Mouse (Mus musculus): ENCODE data around the gene 9130213A22Rik. TPM values are rescaled to one million over a fixed set of nuclear protein-coding genes. Genes with fewer than 3 reads are reported as not detected.

The 9130213A22Rik gene
- total RNA-seq (2021): under 1 TPM; 0.48 to 0.66 TPM
- long read RNA-seq, experiment 1: 0 reads
- long read RNA-seq, experiment 2: 0 reads

GRCm38 (mm10) chr11:69122336-69122951, at the start of gene 9130213A22Rik:
TSS of gene 9130213A22Rik (minus strand) at chr11:69122589.
- peak; percentile 92 for DNase-seq

- peak; percentile 82 for DNase-seq
Observed at GRCm38 (mm10) chr11:69171626-69172025, 49.2 kb upstream of the 9130213A22Rik start.

- no peak for DNase-seq
Observed at GRCm38 (mm10) chr11:69169313-69169712, 46.9 kb upstream of the 9130213A22Rik start.

- DNase-seq: peak; percentile 22
Observed at GRCm38 (mm10) chr11:69156800-69157199, 34.4 kb upstream of the 9130213A22Rik start, which contains the start of gene Alox12b. TSS of gene Alox12b (plus strand) at chr11:69156989.

DNA sequence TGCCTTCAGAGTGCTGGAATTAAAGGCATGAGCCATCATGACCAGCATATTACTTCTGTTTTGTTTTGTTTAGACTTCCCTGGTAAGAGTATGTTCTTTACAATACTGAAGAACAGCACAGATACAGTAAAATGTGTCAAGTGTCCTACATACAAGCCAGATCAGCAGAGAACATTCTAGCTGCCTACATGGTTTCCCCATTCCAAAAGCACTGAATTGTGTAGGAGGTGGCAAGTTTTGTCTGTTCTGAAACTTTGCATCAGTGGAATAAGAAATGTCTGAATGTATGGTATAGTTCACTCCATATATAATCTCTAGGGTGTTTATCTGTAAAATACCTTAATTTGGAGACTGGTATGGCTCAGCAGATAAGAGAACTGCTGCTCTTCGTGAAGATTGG, 33.0 kb upstream of the 9130213A22Rik start:
- DNase-seq: no peak

DNA sequence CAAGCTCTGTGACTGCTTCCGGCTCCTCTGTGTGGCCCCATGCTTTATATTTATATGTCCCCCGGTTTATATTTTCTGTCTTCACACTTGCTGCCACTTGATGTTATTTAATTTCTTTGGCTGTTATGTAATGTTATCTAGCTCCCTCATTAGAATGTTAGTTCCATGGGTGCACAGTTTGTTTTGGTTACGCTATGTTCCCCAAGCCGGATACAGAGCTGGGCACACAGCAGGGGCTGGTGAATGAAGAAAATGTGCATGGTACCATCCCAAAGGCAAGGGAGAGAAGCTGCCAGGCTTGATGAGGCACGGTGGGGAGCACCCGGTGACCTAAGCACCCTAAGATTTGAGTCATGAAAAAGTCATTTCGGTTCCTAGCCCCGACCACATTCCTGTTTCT, 31.4 kb upstream of the 9130213A22Rik start:
- DNase-seq: no peak

DNA sequence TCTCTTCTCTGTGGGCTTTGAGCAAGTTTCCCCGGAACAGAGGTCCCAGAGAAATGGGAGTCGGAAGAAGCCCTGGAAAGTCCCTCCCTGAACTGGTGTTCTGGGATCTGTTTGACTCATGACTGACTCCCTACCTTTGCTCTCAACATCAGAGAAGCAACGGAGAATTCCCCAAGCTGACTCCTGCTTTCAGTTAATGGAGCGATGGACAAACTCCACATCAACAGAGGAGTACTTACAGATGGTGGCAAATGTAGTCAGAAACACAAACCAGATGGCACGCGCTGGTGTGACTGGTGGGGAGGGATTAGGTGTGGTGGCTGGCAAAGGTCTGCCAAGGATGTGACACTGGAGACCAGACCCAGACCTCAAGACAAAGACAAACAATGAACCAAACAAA, 28.6 kb upstream of the 9130213A22Rik start:
- DNase-seq: no peak

DNA sequence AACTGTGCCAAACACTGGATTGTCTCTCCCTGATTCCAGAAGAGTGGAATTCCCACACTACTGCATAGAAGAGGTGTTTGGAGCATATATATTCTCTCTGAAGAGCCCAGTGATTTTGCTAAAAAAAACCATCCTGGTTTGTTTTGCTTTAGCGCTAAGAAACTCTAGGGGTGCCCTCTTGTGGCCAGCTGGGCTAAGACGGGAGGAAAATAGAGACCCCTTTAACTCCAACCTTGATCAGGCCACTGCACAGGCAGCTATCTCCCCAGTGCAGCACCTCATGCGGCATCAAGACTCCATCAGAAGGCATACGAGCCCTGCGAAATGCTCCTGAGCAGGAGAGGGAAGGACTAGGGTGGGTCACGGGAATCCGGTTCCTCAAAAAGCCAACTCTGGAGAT, 28.1 kb upstream of the 9130213A22Rik start:
- peak; percentile 83 for DNase-seq

DNA sequence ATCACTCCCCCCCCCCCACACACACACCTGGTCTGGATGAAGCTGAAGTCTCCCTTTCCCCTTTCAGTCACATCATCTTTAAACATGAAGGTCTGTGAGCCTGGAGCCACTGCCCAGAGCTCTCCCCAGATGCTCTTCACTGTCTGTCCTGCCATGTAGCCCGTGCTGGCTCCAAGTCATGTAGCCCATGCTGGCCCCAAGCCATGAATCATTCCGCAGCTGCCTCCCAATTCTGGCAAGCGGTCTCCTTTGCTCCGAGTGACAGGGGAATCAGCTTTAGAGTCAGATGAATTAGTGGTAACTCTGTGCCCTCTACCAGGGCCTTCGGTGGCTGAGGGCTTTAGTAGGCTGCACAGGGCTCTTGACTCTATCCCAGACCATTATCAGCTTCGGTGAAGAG, 27.3 kb upstream of the 9130213A22Rik start:
- DNase-seq: no peak

DNA sequence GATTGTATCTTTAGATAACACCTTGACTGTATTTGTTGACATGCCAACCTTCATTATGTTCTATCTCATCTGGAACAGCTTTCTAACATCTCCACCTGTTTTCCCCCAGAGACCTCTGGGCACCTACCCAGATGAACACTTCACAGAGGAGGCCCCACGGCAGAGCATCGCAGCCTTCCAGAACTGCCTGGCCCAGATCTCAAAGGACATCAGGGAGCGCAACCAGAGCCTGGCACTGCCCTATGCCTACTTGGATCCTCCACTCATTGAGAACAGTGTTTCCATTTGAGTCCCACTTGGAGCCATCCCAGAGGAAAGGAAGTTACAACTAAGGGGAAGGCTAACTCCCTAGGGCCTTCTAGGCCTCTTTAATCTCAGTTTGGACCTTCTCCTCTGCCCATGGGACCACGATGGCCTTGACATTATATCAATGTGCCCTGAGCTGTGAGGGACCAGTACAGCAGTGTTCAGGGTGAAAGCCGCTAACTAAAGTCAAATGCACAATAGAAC, 26.1 kb upstream of the 9130213A22Rik start:
- DNase-seq: peak; percentile 45

GRCm38 (mm10) chr11:69147546-69147945, 25.2 kb upstream of the 9130213A22Rik start:
- DNase-seq: peak; percentile 35

DNA sequence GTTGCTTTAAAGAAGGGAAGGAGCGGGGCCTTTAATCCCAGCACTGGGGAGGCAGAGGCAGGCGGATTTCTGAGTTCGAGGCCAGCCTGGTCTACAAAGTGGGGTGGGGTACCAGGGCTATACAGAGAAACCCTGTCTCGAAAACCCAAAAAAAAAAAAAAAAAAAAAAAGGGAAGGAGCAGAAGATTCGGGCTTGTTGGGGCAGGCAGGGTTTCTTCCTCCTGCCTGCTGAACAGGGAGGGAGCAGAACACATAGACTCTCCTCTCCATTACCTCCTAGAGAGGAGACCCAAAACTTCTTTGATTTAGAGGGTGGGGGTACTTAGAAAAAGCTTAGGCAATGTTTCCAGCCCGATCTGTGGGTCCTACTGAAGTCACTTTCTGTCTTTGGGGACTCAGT, 13.0 kb upstream of the 9130213A22Rik start:
- no peak for DNase-seq

- no peak for DNase-seq
Observed at GRCm38 (mm10) chr11:69134622-69134968, 12.2 kb upstream of the 9130213A22Rik start.

DNA sequence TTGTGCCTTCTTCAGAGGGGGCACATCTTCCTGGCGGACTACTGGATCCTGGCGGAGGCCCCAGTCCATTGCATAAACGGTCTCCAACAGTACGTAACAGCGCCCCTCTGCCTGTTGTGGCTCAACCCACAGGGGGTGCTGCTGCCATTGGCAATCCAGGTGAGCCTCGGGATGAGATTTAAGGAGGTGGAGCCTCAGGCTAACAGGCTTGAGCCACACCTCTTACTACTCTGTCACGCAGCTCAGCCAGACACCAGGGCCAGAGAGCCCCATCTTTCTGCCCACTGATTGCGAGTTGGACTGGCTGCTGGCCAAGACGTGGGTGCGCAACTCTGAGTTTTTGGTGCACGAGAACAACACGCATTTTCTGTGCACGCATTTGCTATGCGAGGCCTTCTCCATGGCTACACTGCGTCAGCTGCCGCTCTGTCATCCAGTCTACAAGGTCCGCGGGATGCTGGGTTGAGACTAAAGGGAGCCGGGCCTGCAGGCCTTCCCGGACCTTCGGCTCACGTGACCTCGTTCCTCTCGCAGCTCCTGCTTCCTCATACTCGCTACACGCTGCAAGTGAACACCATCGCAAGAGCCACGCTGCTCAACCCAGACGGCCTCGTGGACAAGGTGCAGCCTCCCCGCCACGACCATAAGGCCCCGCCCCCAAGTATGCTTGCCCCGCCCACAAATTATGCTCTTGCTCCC, 11.7 kb upstream of the 9130213A22Rik start:
- DNase-seq: peak; percentile 74

GRCm38 (mm10) chr11:69133566-69133922, 11.2 kb upstream of the 9130213A22Rik start:
- no peak for DNase-seq

DNA sequence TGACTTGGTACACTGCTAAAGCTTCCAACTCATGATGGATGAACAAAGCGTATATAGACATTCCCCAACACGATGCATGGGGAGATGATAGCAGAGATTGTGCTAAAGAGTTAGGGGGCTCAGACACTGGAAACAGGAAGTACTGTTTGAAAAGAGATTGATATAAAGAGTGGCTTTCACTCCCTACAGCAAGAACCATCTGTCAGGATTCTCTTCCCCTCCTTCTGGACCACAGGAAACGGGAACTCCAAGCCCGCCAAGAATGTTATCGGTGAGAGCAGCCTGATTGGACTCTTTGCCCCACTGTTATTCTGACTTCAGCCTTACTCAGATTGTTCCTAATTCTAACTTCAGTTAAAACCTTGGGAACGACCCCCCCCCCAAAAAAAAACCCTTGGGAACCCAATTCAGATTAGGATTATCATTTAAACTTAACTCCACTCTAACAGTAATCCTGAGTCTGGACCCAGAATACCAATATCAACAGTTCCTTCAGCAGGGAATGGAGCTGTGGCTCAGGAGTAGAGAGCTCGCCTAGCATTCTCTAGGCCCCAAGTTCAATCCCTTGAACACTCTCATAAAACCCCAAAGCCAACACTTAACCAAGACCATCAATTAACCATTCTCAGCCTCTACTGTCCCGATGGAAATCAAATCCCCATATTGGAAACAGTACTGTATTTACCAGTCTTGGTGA, 6.2 kb upstream of the 9130213A22Rik start:
- DNase-seq: no peak

GRCm38 (mm10) chr11:69126706-69127095, 4.3 kb upstream of the 9130213A22Rik start:
- no peak for DNase-seq

DNA sequence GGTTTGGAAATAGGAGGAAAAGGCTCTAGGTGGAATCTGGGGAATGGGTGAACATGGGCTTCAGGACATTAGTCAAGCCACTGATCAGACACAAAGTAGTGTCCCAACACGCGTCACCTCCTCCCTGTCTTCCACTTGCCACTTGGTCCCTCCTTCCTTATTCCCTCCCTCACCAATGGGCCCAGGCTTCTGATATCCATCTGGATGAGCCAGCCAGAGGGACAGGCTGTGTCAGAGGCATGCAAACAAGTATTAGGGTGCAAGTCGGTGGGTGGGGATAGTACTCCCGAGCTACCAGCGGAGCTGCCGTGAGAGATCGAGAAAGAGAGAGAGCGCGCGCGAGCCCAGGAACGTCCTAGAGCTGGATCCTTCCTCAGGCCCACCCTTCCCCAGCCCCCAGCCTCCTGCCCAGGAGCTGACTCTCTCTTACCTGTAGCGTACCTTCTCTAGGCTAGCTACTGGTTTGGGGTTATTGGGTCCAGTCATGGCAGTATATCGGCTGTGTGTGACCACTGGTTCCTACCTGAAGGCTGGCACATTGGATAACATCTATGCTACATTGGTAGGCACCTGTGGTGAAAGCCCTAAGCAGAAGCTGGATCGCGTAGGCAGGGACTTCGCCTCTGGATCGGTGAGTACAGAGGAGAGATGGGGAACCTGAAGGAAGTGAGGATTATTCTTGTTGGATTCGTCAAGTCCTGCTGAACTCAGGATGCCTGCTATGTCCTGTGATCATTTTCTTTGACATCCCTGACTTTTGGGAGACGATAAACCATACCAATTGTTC, 3.7 kb upstream of the 9130213A22Rik start:
- DNase-seq: peak; percentile 31

DNA sequence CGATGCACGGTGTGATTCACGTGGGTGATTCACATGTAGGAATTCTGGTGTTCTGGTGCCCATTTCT, 3.3 kb upstream of the 9130213A22Rik start, which contains the start of gene Aloxe3:
TSS of gene Aloxe3 (plus strand) at position 45 of the 67 bp plus-strand sequence.
- no peak for DNase-seq

DNA sequence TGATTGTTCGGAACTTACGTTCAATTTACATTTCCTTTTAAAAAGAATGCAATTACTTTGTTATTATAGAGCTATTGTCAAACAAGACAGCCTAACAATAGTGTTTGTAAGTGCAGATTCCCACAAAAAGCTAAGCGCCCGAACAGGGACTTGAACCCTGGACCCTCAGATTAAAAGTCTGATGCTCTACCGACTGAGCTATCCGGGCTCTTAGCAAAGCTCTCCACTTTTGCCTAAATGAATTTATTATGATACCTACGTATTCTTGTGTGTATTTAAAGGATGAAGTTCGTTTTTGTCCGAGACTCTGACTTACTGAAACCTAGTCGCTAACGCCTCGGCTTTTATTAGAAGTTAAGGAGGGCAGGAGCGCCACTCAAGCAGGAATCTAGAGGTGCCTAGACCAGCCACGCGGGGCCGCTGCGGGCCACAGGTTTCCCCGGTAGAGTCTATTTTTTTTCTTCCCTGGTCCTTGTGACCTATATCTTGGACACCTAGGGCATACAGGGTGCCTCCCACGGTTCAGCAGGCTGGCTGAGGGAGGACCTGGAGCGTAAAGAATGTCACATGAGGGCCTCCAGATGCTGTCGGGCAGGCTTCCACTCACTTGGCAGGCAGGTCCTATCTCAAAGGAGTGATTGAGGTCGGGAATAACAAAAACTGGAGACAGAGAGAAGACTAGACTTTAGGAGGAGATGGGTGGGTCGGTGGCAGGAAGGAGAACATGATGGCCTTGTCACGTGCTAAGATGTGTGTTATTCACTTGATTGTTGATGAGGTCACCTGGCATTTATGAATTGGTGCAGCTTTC, 2.9 kb upstream of the 9130213A22Rik start:
- DNase-seq: peak; percentile 84

GRCm38 (mm10) chr11:69124498-69124847, 2.1 kb upstream of the 9130213A22Rik start:
- DNase-seq: peak; percentile 80

Data from adrenal gland, postnatal 10 days (tissue).